Mouse (Mus musculus): ENCODE measurements around the gene Zfp961. TPM values are rescaled to one million over a fixed set of nuclear protein-coding genes. Genes with fewer than 3 reads are reported as not detected.
A peak's percentile ranks its signal among the peaks of the same experiment; 100 is the strongest.

Zfp961 gene
- polyA plus RNA-seq, 2 experiments = 8.4 to 9.2 TPM

DNA sequence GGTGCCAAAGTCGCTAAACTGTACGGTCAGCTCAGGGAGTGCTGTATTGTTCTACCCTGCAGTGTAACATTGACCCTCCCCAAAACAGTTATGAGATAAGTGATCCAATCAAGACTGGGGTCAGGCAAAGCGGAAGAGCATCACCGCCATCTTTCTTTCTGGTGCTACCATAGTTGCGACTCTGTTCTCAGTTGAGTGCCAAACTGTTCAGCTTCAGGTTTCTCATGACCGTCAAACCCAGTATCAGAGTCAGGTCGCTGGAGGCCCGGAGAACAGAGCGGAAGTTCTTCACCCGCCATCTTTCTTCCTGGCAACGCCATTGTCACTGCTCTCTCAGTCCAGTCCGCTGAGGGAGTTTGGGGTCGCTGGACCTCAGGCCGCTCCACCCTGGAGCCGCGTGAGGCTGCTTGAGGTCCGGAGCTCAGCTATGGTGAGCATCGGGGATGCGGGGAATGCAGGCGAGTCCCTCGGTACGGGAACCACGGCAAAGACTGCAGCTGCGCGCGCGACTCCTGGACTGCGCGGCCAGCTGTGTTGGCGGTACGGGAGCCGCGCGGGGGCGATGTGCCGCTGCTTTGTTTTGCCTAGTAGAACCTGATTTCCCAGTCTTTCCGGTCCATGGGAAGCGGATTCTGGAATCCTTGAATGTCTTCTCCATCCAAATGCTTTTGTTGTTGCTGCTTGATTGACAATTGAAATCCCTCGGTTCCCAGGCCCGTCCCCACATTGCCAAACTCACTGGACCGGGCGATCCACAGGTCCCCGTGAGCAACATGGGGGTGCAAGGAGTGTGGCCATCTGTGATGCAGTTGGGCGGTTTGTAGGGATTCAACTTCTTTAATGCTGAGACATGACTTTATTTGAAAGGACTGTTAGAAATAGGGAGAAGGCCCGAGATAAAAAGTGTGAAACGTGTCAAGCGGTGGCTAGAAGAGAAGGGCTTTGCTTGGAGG lies 42.3 kb upstream of the Zfp961 start, which contains the start of the genes Zfp882 and Zfp617:
Gene Zfp882, plus strand, starts transcription at position 300 of the 953 bp plus-strand sequence.
Gene Zfp617, plus strand, starts transcription at position 327 of the 953 bp plus-strand sequence.
- WGBS (ENCODE audit: insufficient replicate concordance) = 5% methylated on average over 47 of the region's 47 CpGs
- TF ChIP-seq CTCF (IDR thresholded peaks at IDR 0.05; ENCODE audit: low read depth) (peak; percentile 84), EP300 (IDR thresholded peaks at IDR 0.05; ENCODE audit: low read depth) (no peak)
- peaks cover 0 to 5% of the 10 kb centered on the region in 2 experiments; a peak in 3 of 4 replicates for H3K4me1 ChIP-seq (replicated peaks; ENCODE audit: control insufficient read depth in 2 of 2, insufficient read depth in 2 of 2, low read length in 1 of 2)
- H3K4me3 ChIP-seq (ENCODE audit: insufficient read depth in 1 of 2, low read depth in 2 of 2, low read length in 2 of 2) = peak within 1 kb of the TSS; percentile 71 to 79
- no peaks in the 10 kb centered on the region for H3K27me3 ChIP-seq (ENCODE audit: control insufficient read depth, insufficient read depth, low read length)
- H3K36me3 ChIP-seq (replicated peaks; ENCODE audit: control insufficient read depth, insufficient read depth, low read depth) = no peaks in the 10 kb centered on the region
- peak; percentile 57 to 62 (median 61) for DNase-seq (ENCODE audit: low read depth in 3 of 3, low spot score in 3 of 3)
- no peak within 1 kb of the TSS; the same call in 1 of the 2 replicates for H3K27ac ChIP-seq
- H3K9ac ChIP-seq (replicated peaks) = peak within 1 kb of the TSS; percentile 80
- peak within 1 kb of the TSS; percentile 66 for H3K4me2 ChIP-seq (ENCODE audit: low read depth)
- peak; percentile 92 for ATAC-seq (ENCODE audit: insufficient read depth)
- H3K9me3 ChIP-seq (ENCODE audit: control insufficient read depth, low read length) = no peaks in the 10 kb centered on the region

DNA sequence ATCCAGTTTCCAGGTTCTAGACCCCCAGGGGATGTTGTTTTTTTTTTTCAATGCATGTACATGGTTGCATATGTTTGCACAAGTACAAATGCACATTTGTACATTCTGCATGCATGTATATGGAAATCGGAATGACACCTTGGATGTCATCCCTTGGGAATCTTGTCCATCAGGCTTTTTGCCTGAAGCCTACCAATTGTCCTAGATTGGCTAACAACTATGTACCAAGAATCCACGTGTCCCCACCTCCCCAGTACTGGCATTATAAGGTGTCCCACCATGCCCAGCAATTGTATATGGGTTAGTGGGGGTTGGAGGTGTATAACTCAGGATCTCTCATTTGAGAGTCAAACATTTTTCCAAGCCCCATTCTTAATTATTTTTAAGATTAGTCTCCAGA lies 38.6 kb upstream of the Zfp961 start:
- TF ChIP-seq CTCF (IDR thresholded peaks at IDR 0.05; ENCODE audit: low read depth) (no peak), EP300 (IDR thresholded peaks at IDR 0.05; ENCODE audit: low read depth) (no peak)
- ATAC-seq (ENCODE audit: insufficient read depth) (no peak), DNase-seq (ENCODE audit: low read depth in 3 of 3, low spot score in 3 of 3) (no peak)
- no peaks in the 10 kb centered on the region for H3K9me3 ChIP-seq (ENCODE audit: control insufficient read depth, low read length)
- no peaks in the 10 kb centered on the region; the same call in 1 of the 2 replicates for H3K36me3 ChIP-seq (replicated peaks; ENCODE audit: control insufficient read depth, insufficient read depth, low read depth)
- H3K4me3 ChIP-seq (ENCODE audit: insufficient read depth in 1 of 2, low read depth in 2 of 2, low read length in 2 of 2) = no peak overlapping the region
- no peak overlapping the region for H3K27ac ChIP-seq
- H3K4me1 ChIP-seq (replicated peaks; ENCODE audit: control insufficient read depth in 2 of 2, insufficient read depth in 2 of 2, low read length in 1 of 2) = peaks cover 0 to 5% of the 10 kb centered on the region in 2 experiments; a peak in 3 of 4 replicates
- no peak overlapping the region for H3K9ac ChIP-seq (replicated peaks)
- H3K27me3 ChIP-seq (ENCODE audit: control insufficient read depth, insufficient read depth, low read length) = no peaks in the 10 kb centered on the region
- whole genome bisulfite sequencing (ENCODE audit: insufficient replicate concordance) = 59% methylated on average over 2 of the region's 2 CpGs
- no peak overlapping the region for H3K4me2 ChIP-seq (ENCODE audit: low read depth)

DNA sequence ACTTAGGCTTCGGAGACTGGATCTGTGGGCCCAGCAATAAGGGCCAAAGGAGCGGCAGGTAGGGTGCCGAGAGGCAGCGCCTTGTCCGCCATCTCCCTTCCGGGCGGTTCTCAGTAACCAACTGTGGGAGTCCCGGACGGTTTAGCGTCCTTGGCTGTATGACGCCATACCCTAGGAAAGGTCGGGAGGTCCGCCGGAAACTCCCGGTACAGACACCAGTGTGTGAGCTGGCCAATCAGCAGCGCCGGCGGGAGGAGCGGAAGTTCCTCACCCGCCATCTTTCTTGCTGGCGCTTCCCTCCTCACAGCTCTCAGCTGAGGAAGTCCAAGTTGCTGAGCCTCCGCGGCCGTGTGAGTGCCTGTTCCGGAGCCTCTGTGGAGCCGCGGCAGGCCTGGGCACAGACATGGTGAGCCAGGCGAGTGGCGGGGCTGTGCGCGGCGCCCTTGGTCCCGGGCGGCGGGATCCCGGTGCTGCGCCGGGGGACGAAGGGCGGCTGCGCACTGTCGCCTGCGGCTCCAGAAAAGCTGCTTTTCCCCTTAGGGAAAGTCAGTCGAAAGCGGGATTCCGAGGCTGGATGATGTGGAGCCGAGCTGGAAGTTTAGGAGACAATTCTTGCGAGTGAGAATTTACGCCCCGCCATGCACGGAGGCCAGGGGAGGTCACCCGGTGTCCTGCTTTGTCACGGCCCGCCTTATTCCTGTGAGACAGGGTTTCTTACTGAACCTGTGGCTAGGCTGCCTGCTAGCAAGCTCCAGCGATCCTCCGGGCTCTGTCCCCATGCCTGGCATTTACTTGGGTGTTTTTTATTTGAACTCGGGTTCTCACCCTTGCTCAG lies 28.1 kb upstream of the Zfp961 start:
- H3K27ac ChIP-seq = peak overlapping the region; percentile 81
- no peaks in the 10 kb centered on the region for H3K9me3 ChIP-seq (ENCODE audit: control insufficient read depth, low read length)
- peak overlapping the region; percentile 88 to 94 for H3K4me3 ChIP-seq (ENCODE audit: insufficient read depth in 1 of 2, low read depth in 2 of 2, low read length in 2 of 2)
- TF ChIP-seq EP300 (IDR thresholded peaks at IDR 0.05; ENCODE audit: low read depth) (0 out of 2 replicates have a peak, but pooled peaks have one; percentile 19), CTCF (IDR thresholded peaks at IDR 0.05; ENCODE audit: low read depth) (no peak)
- peak overlapping the region; percentile 88 for H3K4me2 ChIP-seq (ENCODE audit: low read depth)
- under 1% methylated on average over 57 of the region's 57 CpGs for whole genome bisulfite sequencing (ENCODE audit: insufficient replicate concordance)
- no peaks in the 10 kb centered on the region for H3K27me3 ChIP-seq (ENCODE audit: control insufficient read depth, insufficient read depth, low read length)
- H3K36me3 ChIP-seq (replicated peaks; ENCODE audit: control insufficient read depth, insufficient read depth, low read depth) = no peaks in the 10 kb centered on the region
- H3K9ac ChIP-seq (replicated peaks) = peak overlapping the region; percentile 91
- DNase-seq (ENCODE audit: low read depth in 3 of 3, low spot score in 3 of 3) = peak; percentile 92 to 93 (median 92)
- peak; percentile 99 for ATAC-seq (ENCODE audit: insufficient read depth)
- H3K4me1 ChIP-seq (replicated peaks; ENCODE audit: control insufficient read depth in 2 of 2, insufficient read depth in 2 of 2, low read length in 1 of 2) = peaks cover 5 to 8% of the 10 kb centered on the region in 2 experiments

DNA sequence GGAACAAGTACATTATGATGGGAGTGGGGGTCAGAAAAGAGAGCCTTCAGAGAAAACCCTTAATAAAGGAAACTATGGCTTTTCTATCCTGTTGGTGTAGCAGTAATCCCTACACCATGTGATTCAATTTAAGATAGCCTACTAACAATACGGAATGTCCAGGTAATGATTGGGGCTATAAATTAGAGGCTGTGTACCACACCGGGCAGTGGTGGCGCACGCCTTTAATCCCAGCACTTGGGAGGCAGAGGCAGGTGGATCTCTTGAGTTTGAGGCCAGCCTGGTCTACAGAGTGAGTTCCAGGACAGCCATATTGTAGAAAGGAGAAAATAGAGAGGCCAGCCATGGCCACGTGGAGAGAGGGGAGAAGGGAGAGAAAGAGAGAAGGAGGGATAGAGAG lies 25.0 kb upstream of the Zfp961 start:
- 86% methylated on average over 5 of the region's 5 CpGs for WGBS (ENCODE audit: insufficient replicate concordance)
- DNase-seq (ENCODE audit: low read depth in 3 of 3, low spot score in 3 of 3) = no peak
- H3K27ac ChIP-seq = no peak overlapping the region
- no peak overlapping the region for H3K4me2 ChIP-seq (ENCODE audit: low read depth)
- ATAC-seq (ENCODE audit: insufficient read depth) = no peak
- peaks cover 17% of the 10 kb centered on the region for H3K36me3 ChIP-seq (replicated peaks; ENCODE audit: control insufficient read depth, insufficient read depth, low read depth)
- H3K27me3 ChIP-seq (ENCODE audit: control insufficient read depth, insufficient read depth, low read length) = no peaks in the 10 kb centered on the region
- TF ChIP-seq CTCF (IDR thresholded peaks at IDR 0.05; ENCODE audit: low read depth) (no peak), EP300 (IDR thresholded peaks at IDR 0.05; ENCODE audit: low read depth) (no peak)
- H3K9me3 ChIP-seq (ENCODE audit: control insufficient read depth, low read length) = no peaks in the 10 kb centered on the region
- peaks cover 7 to 9% of the 10 kb centered on the region in 2 experiments for H3K4me1 ChIP-seq (replicated peaks; ENCODE audit: control insufficient read depth in 2 of 2, insufficient read depth in 2 of 2, low read length in 1 of 2)
- no peak overlapping the region for H3K4me3 ChIP-seq (ENCODE audit: insufficient read depth in 1 of 2, low read depth in 2 of 2, low read length in 2 of 2)
- no peak overlapping the region for H3K9ac ChIP-seq (replicated peaks)

Data from liver, embryonic 14.5 days (tissue).